Mouse (Mus musculus): ENCODE data around the gene Mitd1. TPM values are rescaled to one million over a fixed set of nuclear protein-coding genes. Genes with fewer than 3 reads are reported as not detected.

The Mitd1 gene
- 10 to 100 TPM; 95.3 to 98.6 TPM for polyA plus RNA-seq (2017; shearing (Covaris generic))

- ATAC-seq: peak; percentile 87
Observed at GRCm38 (mm10) chr1:37890025-37890652, at the start of gene Mitd1, which contains the start of gene Mrpl30. Mitd1 (minus strand) TSS chr1:37890411. Mrpl30 (plus strand) TSS chr1:37890477.

- ATAC-seq: no peak
Observed at GRCm38 (mm10) chr1:37931806-37932205, 41.6 kb upstream of the Mitd1 start.

GRCm38 (mm10) chr1:37925971-37926370, 35.8 kb upstream of the Mitd1 start:
- ATAC-seq: no peak

- ATAC-seq: no peak
Observed at GRCm38 (mm10) chr1:37922536-37922935, 32.3 kb upstream of the Mitd1 start.

GRCm38 (mm10) chr1:37918096-37918495, 27.9 kb upstream of the Mitd1 start:
- no peak for ATAC-seq

GRCm38 (mm10) chr1:37917666-37918065, 27.5 kb upstream of the Mitd1 start:
- ATAC-seq: no peak

GRCm38 (mm10) chr1:37916393-37916792, 26.2 kb upstream of the Mitd1 start, which contains the start of gene Lyg2:
Lyg2 (minus strand) TSS chr1:37916493.
- ATAC-seq: no peak

- no peak for ATAC-seq
Observed at GRCm38 (mm10) chr1:37912751-37913150, 22.5 kb upstream of the Mitd1 start.

- no peak for ATAC-seq
Observed at GRCm38 (mm10) chr1:37903178-37903577, 13.0 kb upstream of the Mitd1 start.

GRCm38 (mm10) chr1:37900288-37900687, 10.1 kb upstream of the Mitd1 start:
- ATAC-seq: no peak

- no peak for ATAC-seq
Observed at GRCm38 (mm10) chr1:37899816-37900215, 9.6 kb upstream of the Mitd1 start.

GRCm38 (mm10) chr1:37894606-37895005, 4.4 kb upstream of the Mitd1 start:
- no peak for ATAC-seq

GRCm38 (mm10) chr1:37891400-37891799, 1.2 kb upstream of the Mitd1 start:
- no peak for ATAC-seq

- no peak for ATAC-seq
Observed at GRCm38 (mm10) chr1:37889206-37889605, 1.0 kb downstream of the Mitd1 start.

GRCm38 (mm10) chr1:37884451-37884850, 5.8 kb downstream of the Mitd1 start:
- ATAC-seq: no peak

- no peak for ATAC-seq
Observed at GRCm38 (mm10) chr1:37883411-37883810, 6.8 kb downstream of the Mitd1 start.

GRCm38 (mm10) chr1:37877736-37878460, 12.3 kb downstream of the Mitd1 start:
- no peak for ATAC-seq

- ATAC-seq: no peak
Observed at GRCm38 (mm10) chr1:37873157-37873556, 17.1 kb downstream of the Mitd1 start.

- ATAC-seq: peak; percentile 91
Observed at GRCm38 (mm10) chr1:37872131-37873067, 17.8 kb downstream of the Mitd1 start.

- ATAC-seq: peak; percentile 7
Observed at GRCm38 (mm10) chr1:37871704-37872103, 18.5 kb downstream of the Mitd1 start, which contains the start of gene Lipt1. Lipt1 (plus strand) TSS chr1:37871738.

GRCm38 (mm10) chr1:37869362-37869761, 20.8 kb downstream of the Mitd1 start:
- no peak for ATAC-seq

GRCm38 (mm10) chr1:37868640-37869039, 21.6 kb downstream of the Mitd1 start:
- ATAC-seq: no peak

Data from activated CD4-positive, CD25-positive, alpha-beta regulatory T cell, adult 4 months (primary cell).